Mouse (Mus musculus): ENCODE measurements around the gene Ankzf1. TPM values are rescaled to one million over a fixed set of nuclear protein-coding genes. Genes with fewer than 3 reads are reported as not detected.

Gene Ankzf1
- 11.5 and 19.9 TPM in 2 replicates for polyA plus RNA-seq (2015; fragmentation: Nextera tagmentation; extraction: Ambion mirVana)

DNA sequence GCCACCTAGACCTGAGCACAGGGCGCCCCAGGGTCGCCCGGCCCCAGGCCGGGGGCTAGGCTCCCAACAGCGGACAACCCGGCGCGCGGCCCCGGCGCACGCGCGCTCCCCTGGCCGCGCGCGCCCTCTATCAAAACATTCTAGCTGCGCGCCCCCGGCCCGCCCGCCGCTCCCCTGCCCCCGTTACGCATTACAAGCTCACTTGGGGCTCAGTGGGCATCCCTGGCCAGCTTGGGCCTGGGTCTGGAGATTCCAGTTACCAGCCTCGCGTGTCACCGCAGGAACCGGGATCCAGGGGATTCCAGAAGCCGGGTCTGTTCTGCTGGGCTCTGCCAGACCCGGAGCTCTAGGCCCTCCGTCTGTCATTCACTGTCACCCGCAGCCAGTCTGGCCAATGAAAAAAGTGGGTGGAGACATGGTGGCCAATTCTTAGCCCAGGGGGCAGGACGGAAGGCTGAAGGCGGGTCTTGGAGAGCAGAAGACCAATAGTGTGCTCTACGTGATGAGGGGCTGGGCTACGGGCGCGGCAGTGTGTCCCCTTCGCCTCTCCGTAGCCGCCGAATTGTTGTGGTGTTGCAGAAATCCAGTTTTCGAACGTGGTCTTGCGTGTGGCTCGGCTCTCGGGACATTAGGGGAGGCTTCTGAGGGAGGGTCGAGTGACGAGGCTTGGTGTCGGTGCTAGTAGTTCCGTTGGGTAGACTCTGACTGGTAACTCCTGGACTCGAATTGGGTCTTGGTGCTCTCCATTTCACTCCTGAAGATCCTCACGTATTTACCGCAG, at the start of gene Ankzf1, which contains the start of gene Atg9a:
Gene Ankzf1, plus strand, starts transcription at position 530 of the 781 bp plus-strand sequence.
Gene Atg9a, minus strand, starts transcription at position 575 of the 781 bp plus-strand sequence.

DNA sequence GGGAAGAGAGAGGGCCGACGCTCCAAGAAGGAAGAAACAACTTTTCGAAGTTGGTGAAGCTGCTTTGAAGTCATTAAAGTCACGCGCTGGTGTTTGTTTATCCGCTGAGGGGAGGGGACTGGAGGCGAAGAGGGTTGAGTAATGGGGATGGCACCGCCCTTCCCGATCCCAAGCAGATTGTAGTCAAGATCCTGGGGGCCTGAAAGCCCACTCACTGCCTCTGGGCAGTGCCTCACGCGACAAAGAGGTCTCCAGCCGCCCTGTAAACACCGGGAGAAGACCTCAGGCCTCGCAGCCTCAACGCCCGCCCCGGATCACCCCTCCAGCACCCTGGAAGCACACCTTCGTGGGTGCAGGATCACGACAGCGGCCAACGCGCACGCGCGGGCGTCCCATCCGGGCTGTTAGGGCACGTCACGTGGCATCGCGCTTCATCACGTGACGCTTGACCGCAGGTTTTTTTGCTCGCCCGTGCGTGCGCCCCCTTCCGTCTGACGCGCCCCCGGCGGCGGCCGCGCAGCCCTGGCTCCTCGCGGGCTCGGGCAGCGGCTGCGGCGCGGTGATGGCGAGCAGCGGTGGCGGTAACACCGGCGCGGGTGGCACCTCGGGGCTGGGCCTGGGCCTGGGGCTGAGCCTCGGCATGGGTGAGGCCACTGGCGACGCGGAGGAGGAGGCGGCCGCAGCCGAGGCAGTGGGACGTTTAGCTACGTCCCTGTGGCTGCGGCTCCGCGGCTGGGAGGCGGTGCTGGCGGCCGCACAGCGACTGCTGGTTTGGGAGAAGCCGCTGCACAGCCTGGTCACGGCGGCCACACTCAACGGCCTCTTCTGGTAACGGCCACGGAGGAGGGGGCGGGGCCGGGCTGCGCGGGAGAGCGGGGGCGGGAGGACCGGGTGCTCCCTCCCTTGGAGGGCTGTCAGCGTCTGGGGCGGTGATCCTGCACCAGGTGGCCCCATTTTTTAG, 49.4 kb upstream of the Ankzf1 start, which contains the start of the genes Cnppd1 and Retreg2:
Gene Cnppd1, minus strand, starts transcription at position 411 of the 961 bp plus-strand sequence.
Gene Retreg2, plus strand, starts transcription at position 478 of the 961 bp plus-strand sequence.

DNA sequence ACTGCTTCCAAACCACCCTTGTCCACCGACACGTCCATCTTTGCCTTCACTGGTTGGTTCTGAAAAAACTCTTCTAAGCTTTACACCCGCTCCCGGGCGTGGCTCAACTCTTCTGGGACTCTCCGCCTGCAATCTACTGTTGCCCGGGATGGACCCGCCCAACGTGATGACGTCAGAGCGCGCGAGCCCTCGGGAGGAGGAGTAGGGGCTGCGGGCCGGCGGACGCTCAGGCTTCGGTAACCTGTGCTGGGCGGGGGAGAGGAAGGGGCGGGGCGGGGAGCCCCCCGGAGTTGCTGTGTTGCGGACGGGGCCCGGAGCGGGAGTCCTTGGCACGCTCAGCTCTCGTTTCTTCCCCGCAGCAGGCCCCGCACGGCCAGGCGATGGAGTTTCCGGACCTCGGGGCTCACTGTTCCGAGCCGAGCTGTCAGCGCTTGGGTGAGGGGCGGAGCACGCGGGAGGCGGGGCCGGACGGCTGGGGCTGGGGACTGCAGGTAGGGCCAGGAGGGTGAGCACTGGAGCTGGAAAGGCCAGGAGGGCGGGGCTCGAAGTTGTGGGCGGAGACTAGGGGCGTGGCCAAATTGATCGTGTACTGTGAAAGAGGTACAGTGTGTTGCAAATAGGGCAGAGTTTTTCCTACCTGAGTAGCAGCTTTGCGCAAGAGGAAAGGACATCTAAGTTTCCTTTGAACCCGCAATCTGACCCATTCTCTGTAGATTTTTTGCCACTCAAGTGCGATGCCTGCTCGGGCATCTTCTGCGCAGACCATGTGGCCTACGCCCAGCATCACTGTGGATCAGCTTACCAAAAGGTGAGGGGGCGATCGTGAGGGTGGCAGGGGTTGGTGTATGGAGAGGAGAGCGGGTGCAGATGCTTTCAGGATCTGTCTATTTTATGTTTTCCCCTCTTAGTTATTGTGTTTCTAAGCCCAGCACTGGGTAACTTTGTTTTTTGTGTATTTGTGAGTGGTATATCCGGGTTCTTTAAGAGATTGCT, 23.2 kb upstream of the Ankzf1 start, which contains the start of gene Zfand2b:
Gene Zfand2b, plus strand, starts transcription at position 175 of the 993 bp plus-strand sequence.

DNA sequence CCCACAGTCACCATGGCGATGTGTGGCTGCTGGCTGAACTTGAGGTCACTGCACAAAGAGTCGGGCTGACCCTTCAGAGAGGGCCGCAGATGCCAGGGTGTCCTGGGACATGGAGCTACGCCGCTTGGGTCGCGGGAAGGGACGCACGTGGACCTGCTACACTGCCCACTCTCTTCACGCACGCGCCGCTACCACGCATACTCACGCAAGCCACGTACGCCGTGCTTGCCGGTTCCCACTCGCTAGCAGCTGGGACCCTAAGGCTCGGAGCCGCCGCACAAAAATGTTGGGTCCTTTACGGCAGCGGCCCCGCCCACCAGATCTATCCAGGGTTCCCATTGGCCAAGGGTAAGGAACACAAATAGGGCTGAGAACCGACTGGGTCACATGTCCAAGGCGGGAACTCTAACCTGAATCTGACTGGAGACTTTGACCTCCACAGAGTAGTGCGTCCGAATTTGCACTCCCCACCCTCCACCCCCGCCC, 11.8 kb upstream of the Ankzf1 start, which contains the start of gene Abcb6:
Gene Abcb6, minus strand, starts transcription at position 288 of the 486 bp plus-strand sequence.

DNA sequence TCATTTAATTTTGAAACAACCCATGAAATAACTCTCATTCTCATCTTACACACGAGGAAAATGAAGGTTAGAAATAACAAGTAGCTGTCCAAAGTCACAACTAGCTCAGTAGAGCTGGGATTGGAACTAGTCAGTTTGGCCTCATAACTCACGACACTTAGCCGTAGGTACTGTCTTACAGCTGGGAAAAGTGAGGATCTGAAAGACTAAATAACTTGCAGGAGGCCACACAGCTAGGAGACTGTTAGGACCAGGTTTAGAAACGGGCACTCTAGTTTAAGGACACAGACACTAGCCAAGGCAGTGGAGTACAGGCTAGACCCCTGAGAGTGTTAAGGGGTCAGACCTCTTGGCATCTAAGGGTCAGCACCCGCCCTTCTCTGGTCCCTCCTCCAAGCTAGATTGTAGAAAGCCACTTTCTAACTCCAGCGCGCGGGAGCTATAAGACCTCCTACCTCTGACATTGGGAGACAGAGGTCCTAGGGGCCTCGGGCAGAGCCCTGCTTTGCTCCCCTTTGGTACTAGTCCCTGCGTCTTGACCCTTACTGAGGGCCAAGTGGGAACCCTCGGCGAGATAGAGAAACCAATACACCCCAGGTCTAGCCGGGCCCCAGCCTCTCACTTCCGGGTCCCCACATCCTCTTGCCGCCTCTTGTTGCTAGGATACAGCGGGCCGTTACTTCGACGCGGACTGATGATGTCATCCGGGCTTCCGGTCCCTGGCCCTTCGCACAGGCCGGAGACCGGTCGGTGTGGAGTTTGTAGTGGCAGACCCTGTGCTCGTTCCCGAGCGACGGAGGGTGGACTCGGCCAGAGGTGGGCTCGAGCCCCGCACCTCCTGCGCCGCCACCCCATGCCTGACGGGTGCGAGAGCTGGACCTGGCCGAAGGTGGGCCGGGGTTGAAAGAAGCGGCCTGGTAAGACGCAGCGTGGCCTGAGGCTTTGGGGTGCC, 18.5 kb downstream of the Ankzf1 start, which contains the start of the genes Glb1l and Stk16:
Gene Glb1l, minus strand, starts transcription at position 678 of the 952 bp plus-strand sequence.
Gene Stk16, plus strand, starts transcription at position 703 of the 952 bp plus-strand sequence.

DNA sequence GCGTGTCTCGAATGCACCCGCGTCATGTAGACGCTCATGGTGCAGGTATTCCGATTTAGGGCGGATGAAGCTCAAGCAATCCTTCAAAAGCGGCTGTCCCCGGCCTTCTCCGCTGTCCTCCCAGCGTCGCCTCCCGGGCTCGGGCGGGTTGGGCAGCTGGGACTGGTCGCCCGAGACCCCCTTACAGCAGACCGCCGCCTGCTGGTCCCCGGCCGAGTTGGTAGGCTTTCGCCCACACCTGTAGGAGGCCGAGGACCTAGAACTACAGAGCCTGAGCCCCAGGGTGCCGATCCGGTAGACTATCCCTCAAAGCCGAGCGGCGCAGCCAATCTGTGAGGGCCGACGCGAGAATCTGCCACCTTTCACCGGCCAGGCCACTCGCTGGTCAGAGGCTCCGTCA, 27.6 kb downstream of the Ankzf1 start, which contains the start of gene Tuba4a:
Gene Tuba4a, minus strand, starts transcription at position 335 of the 400 bp plus-strand sequence.

DNA sequence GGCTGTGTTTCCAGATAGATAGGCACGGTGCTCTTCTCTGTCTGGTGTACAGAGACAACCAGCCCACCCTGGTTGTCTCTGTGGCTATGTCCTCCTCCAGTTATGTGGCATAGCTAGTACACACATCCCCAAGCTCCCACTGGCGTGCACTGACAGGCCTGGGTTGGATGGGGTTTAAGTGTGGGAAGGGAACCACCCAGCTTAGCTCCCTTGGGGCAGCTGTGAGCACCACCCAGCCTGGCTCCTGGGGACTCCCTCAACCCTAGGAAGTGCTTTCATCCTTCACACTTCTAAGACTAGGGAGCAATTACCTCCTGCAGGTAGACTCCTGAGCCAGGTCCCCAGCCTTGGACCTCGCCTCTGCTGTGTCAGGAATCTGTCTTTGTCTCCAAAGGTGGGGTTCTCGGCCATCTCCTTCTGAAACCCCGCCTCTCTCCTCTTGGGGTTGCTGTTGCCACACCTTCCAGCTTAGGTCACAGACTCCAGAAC, 39.8 kb downstream of the Ankzf1 start, which contains the start of gene A630095N17Rik:
Gene A630095N17Rik, minus strand, starts transcription at position 439 of the 489 bp plus-strand sequence.

DNA sequence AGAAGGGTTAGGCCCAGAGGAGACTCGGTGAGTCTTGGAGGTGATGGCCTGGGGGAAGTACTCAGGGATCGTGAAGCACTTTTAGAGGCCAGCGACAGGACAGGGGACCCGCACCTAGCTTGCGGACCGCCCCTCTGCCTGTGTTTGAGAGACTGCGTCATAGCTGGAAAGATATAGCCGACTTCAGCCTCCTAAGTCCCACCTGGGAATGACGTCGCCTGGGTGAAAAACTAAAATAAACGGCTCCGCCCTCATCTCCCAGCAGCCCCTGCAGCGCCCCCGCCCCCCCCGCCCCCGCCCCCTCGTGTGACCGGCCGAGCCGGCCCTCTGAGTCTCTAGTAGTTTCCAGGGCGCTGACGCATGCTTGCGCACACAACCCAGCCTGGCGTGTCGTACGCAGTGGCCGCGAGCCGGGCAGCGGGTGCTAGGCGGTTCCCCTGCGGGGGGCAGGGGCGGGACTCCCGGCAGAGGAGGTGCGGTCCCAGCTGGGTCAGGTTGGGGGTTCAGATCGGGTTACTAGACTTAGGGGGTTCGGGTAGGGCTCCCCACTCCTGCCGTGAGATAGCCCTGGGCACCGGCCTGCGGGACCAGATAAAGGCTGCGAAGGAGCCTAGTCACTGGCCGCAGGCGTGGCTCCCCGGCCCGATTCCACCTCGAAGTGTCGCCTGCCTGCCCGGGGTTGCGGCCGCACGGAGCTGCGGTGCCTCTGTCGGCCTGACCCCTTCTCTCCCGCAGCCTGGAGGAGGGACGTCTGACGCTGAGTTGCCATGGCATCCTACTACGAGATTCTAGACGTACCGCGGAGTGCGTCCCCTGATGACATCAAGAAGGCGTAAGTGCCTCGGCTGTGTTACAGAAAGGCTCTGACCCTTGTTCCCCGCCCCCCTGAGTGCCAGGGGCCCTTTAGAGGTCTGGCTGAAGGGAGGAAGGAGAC, 44.4 kb downstream of the Ankzf1 start, which contains the start of gene Dnajb2:
Gene Dnajb2, plus strand, starts transcription at position 290 of the 934 bp plus-strand sequence.

Small RNA genes lying within 50 kb of the gene (microRNA-seq; reads per million reads assigned to microRNA genes)
- gene Gm27943 (ENCODE audit: borderline replicate concordance, insufficient number of aligned reads) = not detected

Other genes with a start within 250 kb of the Ankzf1 start
- gene Ihh, start 240.5 kb upstream of the Ankzf1 start, polyA plus RNA-seq (2015; fragmentation: Nextera tagmentation; extraction: Ambion mirVana) = 0.14 and 0.22 TPM in 2 replicates
- gene Nhej1, start 67.0 kb upstream of the Ankzf1 start, polyA plus RNA-seq (2015; fragmentation: Nextera tagmentation; extraction: Ambion mirVana) = 6.6 and 7.8 TPM in 2 replicates
- gene Slc23a3, start 58.3 kb upstream of the Ankzf1 start, polyA plus RNA-seq (2015; fragmentation: Nextera tagmentation; extraction: Ambion mirVana) = 0.58 and 1.6 TPM in 2 replicates
- gene Cnppd1, start 49.4 kb upstream of the Ankzf1 start, polyA plus RNA-seq (2015; fragmentation: Nextera tagmentation; extraction: Ambion mirVana) = 27.1 and 45.5 TPM in 2 replicates
- 61.8 and 69.4 TPM in 2 replicates for gene Retreg2, start 49.4 kb upstream of the Ankzf1 start, polyA plus RNA-seq (2015; fragmentation: Nextera tagmentation; extraction: Ambion mirVana)
- gene Zfand2b, start 23.5 kb upstream of the Ankzf1 start, polyA plus RNA-seq (2015; fragmentation: Nextera tagmentation; extraction: Ambion mirVana) = 41.2 and 47.4 TPM in 2 replicates
- 17.2 and 24.7 TPM in 2 replicates for gene Abcb6, start 11.8 kb upstream of the Ankzf1 start, polyA plus RNA-seq (2015; fragmentation: Nextera tagmentation; extraction: Ambion mirVana)
- 23.3 and 27.3 TPM in 2 replicates for gene Atg9a, start within 50 bp of the Ankzf1 start, polyA plus RNA-seq (2015; fragmentation: Nextera tagmentation; extraction: Ambion mirVana)
- 8.6 and 14.4 TPM in 2 replicates for gene Glb1l, start 18.7 kb downstream of the Ankzf1 start, polyA plus RNA-seq (2015; fragmentation: Nextera tagmentation; extraction: Ambion mirVana)
- gene Stk16, start 18.7 kb downstream of the Ankzf1 start, polyA plus RNA-seq (2015; fragmentation: Nextera tagmentation; extraction: Ambion mirVana) = 65.9 and 90.8 TPM in 2 replicates
- gene Tuba4a, start 27.7 kb downstream of the Ankzf1 start, polyA plus RNA-seq (2015; fragmentation: Nextera tagmentation; extraction: Ambion mirVana) = 20.2 and 27.9 TPM in 2 replicates
- gene A630095N17Rik, start 40.0 kb downstream of the Ankzf1 start, polyA plus RNA-seq (2015; fragmentation: Nextera tagmentation; extraction: Ambion mirVana) = not detected in 2 replicates
- gene Dnajb2, start 44.3 kb downstream of the Ankzf1 start, polyA plus RNA-seq (2015; fragmentation: Nextera tagmentation; extraction: Ambion mirVana) = 21.8 and 24.0 TPM in 2 replicates
- gene Ptprn, start 72.4 kb downstream of the Ankzf1 start, polyA plus RNA-seq (2015; fragmentation: Nextera tagmentation; extraction: Ambion mirVana) = 33.3 and 44.0 TPM in 2 replicates
- gene Resp18, start 86.3 kb downstream of the Ankzf1 start, polyA plus RNA-seq (2015; fragmentation: Nextera tagmentation; extraction: Ambion mirVana) = 153 and 191 TPM in 2 replicates
- 133 and 170 TPM in 2 replicates for gene Dnpep, start 125.8 kb downstream of the Ankzf1 start, polyA plus RNA-seq (2015; fragmentation: Nextera tagmentation; extraction: Ambion mirVana)
- gene Des, start 168.2 kb downstream of the Ankzf1 start, polyA plus RNA-seq (2015; fragmentation: Nextera tagmentation; extraction: Ambion mirVana) = 22.3 and 29.9 TPM in 2 replicates
- gene Speg, start 183.1 kb downstream of the Ankzf1 start, polyA plus RNA-seq (2015; fragmentation: Nextera tagmentation; extraction: Ambion mirVana) = 37.1 and 42.3 TPM in 2 replicates
- gene Gmppa, start 243.8 kb downstream of the Ankzf1 start, polyA plus RNA-seq (2015; fragmentation: Nextera tagmentation; extraction: Ambion mirVana) = 68.1 and 95.9 TPM in 2 replicates

All from adrenal gland, postnatal 0 days (tissue).